Comparison of ENCODE assay signal across 14 mouse cellular contexts in the genomic region with DNA sequence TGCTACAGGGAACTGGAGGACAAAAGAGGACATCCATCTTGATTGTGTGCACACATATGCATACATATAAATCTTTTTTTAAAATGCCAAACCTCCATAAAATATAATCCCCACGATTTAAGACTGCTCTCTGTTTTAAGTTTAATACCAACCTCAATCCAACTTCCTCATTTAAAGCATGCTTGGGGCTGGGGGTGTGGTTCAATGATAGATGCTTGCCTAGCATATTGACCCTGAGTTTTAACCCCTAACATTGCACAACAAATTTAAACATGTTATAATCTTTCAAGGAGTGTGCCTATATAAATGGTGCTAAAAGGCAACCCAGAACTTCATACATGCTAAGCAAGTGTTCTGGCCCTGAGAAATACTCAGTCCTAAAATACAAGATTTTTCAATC. TPM values are rescaled to one million over a fixed set of nuclear protein-coding genes. Genes with fewer than 3 reads are reported as not detected.
DNase-seq lines count a peak whose midpoint lies in the region; ATAC-seq and TF ChIP-seq lines count a peak whose summit lies in the region.
"Had no signal": no experiment of that assay in that cellular context is flagged by ENCODE, and none has a peak within 500 bp of the region (broad histone marks: within the 10 kb centered on the region; RNA-seq: fewer than 3 reads in every experiment).

No protein-coding gene starts in this region.

- H3K79me2 ChIP-seq in CH12.LX (replicated peaks; ENCODE audit: control insufficient read depth, extremely low read depth, insufficient read depth, poor library complexity, severe bottlenecking): peaks cover 69% of the 10 kb centered on the region

- peaks cover 25% of the 10 kb centered on the region for H3K36me3 ChIP-seq in kidney, embryonic 14.5 days (ENCODE audit: control insufficient read depth, insufficient read depth, low read length)
- H3K36me3 ChIP-seq in CH12.LX (replicated peaks in 1 of 2; ENCODE audit: control insufficient read depth in 1 of 2, insufficient read depth in 1 of 2, low read length in 1 of 2): peaks cover 6 to 42% of the 10 kb centered on the region in 2 experiments
- H3K36me3 ChIP-seq in intestine, embryonic 15.5 days: no peaks in the 10 kb centered on the region

- H3K4me1 ChIP-seq in kidney, embryonic 14.5 days (ENCODE audit: control insufficient read depth, insufficient read depth, low read length): peaks cover 33% of the 10 kb centered on the region
- H3K4me1 ChIP-seq in CH12.LX (ENCODE audit: control insufficient read depth in 1 of 2, insufficient read depth in 2 of 2): peaks cover 0 to 53% of the 10 kb centered on the region in 2 experiments; a peak in 2 of 4 replicates
- H3K4me1 ChIP-seq in intestine, embryonic 15.5 days (replicated peaks): peaks cover 11% of the 10 kb centered on the region

- no peaks in the 10 kb centered on the region for H3K9me3 ChIP-seq in kidney, embryonic 14.5 days (ENCODE audit: control insufficient read depth, low read length)
- no peaks in the 10 kb centered on the region for H3K9me3 ChIP-seq in CH12.LX (replicated peaks; ENCODE audit: low read length)
- no peaks in the 10 kb centered on the region for H3K9me3 ChIP-seq in intestine, embryonic 15.5 days
- H3K9me3 ChIP-seq: hindbrain, embryonic 13.5 days had no signal

- no peak for ATAC-seq in kidney, embryonic 14.5 days (ENCODE audit: low FRiP score, low TSS enrichment)
- ATAC-seq in intestine, embryonic 15.5 days: no peak

- no peak overlapping the region for H3K9ac ChIP-seq in kidney, embryonic 14.5 days (ENCODE audit: low read depth, low read length)
- no peak overlapping the region for H3K9ac ChIP-seq in CH12.LX (ENCODE audit: insufficient read depth, low read depth)
- H3K9ac ChIP-seq in intestine, embryonic 15.5 days: no peak overlapping the region
- H3K9ac ChIP-seq: hindbrain, embryonic 13.5 days had no signal

- peak overlapping the region; percentile 6; the same call in 1 of the 2 replicates for H3K4me2 ChIP-seq in kidney, embryonic 14.5 days (replicated peaks; ENCODE audit: low read depth, low read length)
- H3K4me2 ChIP-seq in CH12.LX (ENCODE audit: insufficient read depth, low read depth, poor library complexity, severe bottlenecking): peak overlapping the region; percentile 50
- peak overlapping the region; percentile 22; the same call in 1 of the 2 replicates for H3K4me2 ChIP-seq in intestine, embryonic 15.5 days (replicated peaks)
- H3K4me2 ChIP-seq: hindbrain, embryonic 13.5 days; liver, embryonic 11.5 days had no signal

- TF ChIP-seq CTCF in CH12.LX (conservative IDR thresholded peaks at IDR 0.05 in 1 of 2, IDR thresholded peaks at IDR 0.05 in 1 of 2; ENCODE audit: low read depth in 2 of 2, low read length in 2 of 2): no peak

- H3K27me3 ChIP-seq in kidney, embryonic 14.5 days (ENCODE audit: control insufficient read depth, insufficient read depth, low read length): no peaks in the 10 kb centered on the region
- H3K27me3 ChIP-seq in CH12.LX (replicated peaks): no peaks in the 10 kb centered on the region
- no peaks in the 10 kb centered on the region for H3K27me3 ChIP-seq in intestine, embryonic 15.5 days (replicated peaks)
- H3K27me3 ChIP-seq: hindbrain, embryonic 13.5 days had no signal

- WGBS in kidney, embryonic 14.5 days: 48% methylated on average over 1 of the region's 1 CpGs
- WGBS in intestine, embryonic 15.5 days: 34% methylated on average over 1 of the region's 1 CpGs

- no peak overlapping the region for H3K4me3 ChIP-seq in kidney, embryonic 14.5 days (ENCODE audit: low read length)
- no peak overlapping the region for H3K4me3 ChIP-seq in CH12.LX (replicated peaks in 1 of 3; ENCODE audit: low read depth in 2 of 3, low read length in 2 of 3, poor library complexity in 1 of 3)
- H3K4me3 ChIP-seq in intestine, embryonic 15.5 days (replicated peaks): no peak overlapping the region
- H3K4me3 ChIP-seq: hindbrain, embryonic 13.5 days had no signal

- in situ Hi-C loops in CH12.LX (cut with MboI; ENCODE audit: low pct_ligation_motif_present, low pct_unique_long_range_greater_than_20kb, low sequenced_read_pairs): loop anchor here (25.0 kb wide), 1 partner anchor 272 kb away; no protein-coding TSS in a partner anchor

- no peak for TF ChIP-seq POLR2A in CH12.LX (IDR thresholded peaks at IDR 0.05; ENCODE audit: low read depth, low read length)

- dilution Hi-C loops in CH12.LX (cut with MboI; ENCODE audit: extremely low pct_ligation_motif_present, extremely low pct_unique_long_range_greater_than_20kb, low sequenced_read_pairs): no loop called here

- intact Hi-C loops in heart, postnatal 10 days (cut with DNase I): no loop called here

- H3K27ac ChIP-seq in kidney, embryonic 14.5 days (ENCODE audit: low read depth, low read length): no peak overlapping the region
- no peak overlapping the region for H3K27ac ChIP-seq in CH12.LX (ENCODE audit: insufficient read depth, low read depth)
- H3K27ac ChIP-seq in intestine, embryonic 15.5 days: no peak overlapping the region
- H3K27ac ChIP-seq: hindbrain, embryonic 13.5 days had no signal

- TF ChIP-seq RAD21 in CH12.LX (IDR thresholded peaks at IDR 0.05; ENCODE audit: low read depth, low read length): no peak

- DNase-seq in heart, adult 11 months: peak; percentile 59
- no peak for DNase-seq in heart, postnatal 10 days
- no peak for DNase-seq in kidney, postnatal 14 days
- DNase-seq in CH12.LX (ENCODE audit: extremely low read depth): no peak
- no peak for DNase-seq in thymus, postnatal 36 days
- no peak for DNase-seq in cerebellum, adult 11-12 months
- DNase-seq: cerebellum, postnatal 25 days; spleen, adult 18-20 months had no signal

- TF ChIP-seq EP300 in CH12.LX (IDR thresholded peaks at IDR 0.05; ENCODE audit: low read length): no peak

TF ChIP-seq in CH12.LX, 34 proteins besides CTCF, POLR2A, EP300 and RAD21:
- TF ChIP-seq GABPA (IDR thresholded peaks at IDR 0.05; ENCODE audit: insufficient replicate concordance, low read depth, low read length): no peak
- TF ChIP-seq TCF12 (IDR thresholded peaks at IDR 0.05; ENCODE audit: low read depth, low read length): no peak

RNA-seq across cellular contexts. Expression of gene A830005F24Rik, which starts 27.1 kb away (rescaled TPM):
- total RNA-seq in heart, postnatal 10 days (2021): not detected
- 2.0 and 2.1 TPM in 2 replicates for polyA plus RNA-seq in kidney, embryonic 14.5 days (2014; fragmentation: Nextera tagmentation; extraction: Ambion mirVana)
- 1.8 and 2.4 TPM in 2 replicates for total RNA-seq in CH12.LX (2012; rRNA removed)
- 2.7 and 4.2 TPM in 2 replicates for total RNA-seq in CH12.LX (2014; rRNA removed)
- 2.0 and 2.8 TPM in 2 replicates for polyA plus RNA-seq in CH12.LX (2012; ENCODE audit: insufficient read length, low read depth)
- polyA plus RNA-seq in intestine, embryonic 15.5 days (2015; fragmentation: Nextera tagmentation; extraction: Ambion mirVana): 0.37 and 0.99 TPM in 2 replicates
- total RNA-seq: megakaryocyte-erythroid progenitor cell, adult 5-6 weeks had no signal
- polyA plus RNA-seq: large intestine, adult 2 months had no signal

RNA-seq across cellular contexts. Expression of gene Zfp169, which starts 27.2 kb away (rescaled TPM):
- 1 to 10 TPM; 5.1 to 6.7 TPM for total RNA-seq in heart, postnatal 10 days (2021)
- polyA plus RNA-seq in kidney, embryonic 14.5 days (2014; fragmentation: Nextera tagmentation; extraction: Ambion mirVana): 2.3 and 4.0 TPM in 2 replicates
- total RNA-seq in CH12.LX (2012; rRNA removed) (6.2 and 6.6 TPM in 2 replicates), CH12.LX (2014; rRNA removed) (3.4 and 4.2 TPM in 2 replicates)
- polyA plus RNA-seq in CH12.LX (2012; ENCODE audit: insufficient read length, low read depth): 2.3 and 2.9 TPM in 2 replicates
- 3.0 and 3.1 TPM in 2 replicates for polyA plus RNA-seq in intestine, embryonic 15.5 days (2015; fragmentation: Nextera tagmentation; extraction: Ambion mirVana)
